Mouse (Mus musculus): ENCODE results near the gene Caly.

Gene Caly

DNA sequence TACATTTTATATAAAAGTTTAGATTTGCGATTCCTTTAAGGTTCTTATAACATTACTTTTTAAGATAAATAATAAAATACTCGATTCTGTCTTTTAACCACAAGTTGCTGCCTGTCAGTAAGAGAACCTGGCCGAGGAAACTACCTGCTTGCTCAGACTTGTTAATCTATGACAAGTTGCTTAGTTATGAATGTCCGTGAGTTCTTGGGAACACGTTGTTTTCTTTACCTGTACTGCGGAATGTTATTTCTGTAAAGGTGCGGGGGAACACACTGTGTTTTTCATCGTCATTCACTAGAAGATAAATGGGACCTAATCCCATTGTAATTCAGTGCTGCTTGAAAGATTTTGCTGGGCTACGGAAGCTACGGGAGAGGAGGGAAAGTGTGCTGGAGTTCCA is 8.3 kb upstream of the Caly start:
- DNase-seq (ENCODE audit: low read depth in 2 of 2, low spot score in 2 of 2) = no peak

DNA sequence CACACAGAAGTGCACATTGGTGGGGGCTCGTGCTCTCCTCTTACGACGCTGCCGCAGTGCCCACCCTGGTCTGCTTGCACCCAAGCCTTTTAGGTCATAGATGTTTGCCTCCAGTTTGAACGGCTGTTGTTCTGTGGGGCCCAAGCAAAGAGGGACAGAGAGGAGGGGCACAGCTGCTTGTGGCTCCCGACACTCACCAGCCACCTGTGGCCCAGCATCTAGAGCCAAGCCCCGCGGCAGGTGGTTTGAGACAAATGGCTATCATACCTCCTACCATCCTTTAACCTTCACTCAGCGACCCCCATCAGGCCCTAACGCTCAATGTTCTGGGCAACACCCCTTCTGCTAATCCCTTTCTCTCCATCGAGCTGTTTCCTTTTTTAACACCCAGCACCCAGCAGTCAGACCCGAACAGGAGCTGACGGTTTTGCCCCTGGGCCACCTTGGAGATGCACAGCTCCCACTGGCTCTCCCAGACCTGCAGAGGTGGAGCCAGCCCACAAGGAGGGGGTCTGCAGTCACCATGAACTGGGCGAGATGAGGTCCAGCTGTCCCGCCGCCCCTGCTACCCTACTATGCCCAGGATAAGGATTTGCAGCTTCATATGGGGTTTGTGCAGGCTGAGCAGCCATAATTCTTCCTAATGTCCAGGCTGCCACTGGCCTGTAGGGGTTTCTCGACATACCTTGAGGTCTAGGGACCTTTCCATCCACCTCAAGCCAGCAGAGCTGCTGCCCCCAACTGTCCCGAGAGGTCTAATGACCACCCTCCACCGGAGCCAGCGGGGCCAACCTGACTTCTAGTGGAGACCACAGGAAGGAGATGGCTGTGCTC is 723 bp downstream of the Caly start:
- no peak for DNase-seq (ENCODE audit: low read depth in 2 of 2, low spot score in 2 of 2)

DNA sequence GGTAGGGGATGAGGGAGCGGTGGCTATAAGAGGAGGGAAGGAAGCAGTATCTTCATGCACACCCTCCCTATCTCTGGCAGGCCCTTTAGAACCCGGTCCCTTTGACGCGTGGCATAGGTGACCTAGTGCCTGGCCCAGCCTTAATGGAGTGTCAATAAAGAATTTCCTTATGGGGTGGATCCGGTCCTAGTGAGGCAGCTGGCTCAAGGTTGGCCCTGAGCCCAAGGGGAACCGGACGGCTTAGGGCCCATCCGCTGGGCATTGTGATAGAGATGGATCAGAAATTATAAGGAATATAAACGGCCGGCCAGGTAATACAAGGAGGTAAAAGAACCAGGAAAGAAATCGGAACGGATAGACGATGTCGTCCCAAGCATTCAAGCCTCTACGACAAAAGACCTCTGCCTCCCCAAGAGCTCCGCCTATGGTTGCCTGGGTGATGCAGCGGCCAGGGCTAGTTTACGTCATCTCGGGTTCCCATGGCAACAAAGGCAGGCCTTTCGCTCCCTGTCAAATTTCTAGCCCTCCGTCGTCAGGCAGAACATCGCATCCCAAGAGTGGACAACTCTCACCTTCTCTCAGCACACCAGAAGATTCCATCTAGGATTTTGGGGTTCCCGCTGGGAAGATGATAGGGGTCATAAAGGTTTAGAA is 1.7 kb downstream of the Caly start:
- peak; percentile 20 to 36 for DNase-seq (ENCODE audit: low read depth in 2 of 2, low spot score in 2 of 2)

GRCm38 (mm10) chr7:140078711-140079110 is 3.6 kb downstream of the Caly start:
- peak; percentile 30 to 41 for DNase-seq (ENCODE audit: low read depth in 2 of 2, low spot score in 2 of 2)

- no peak for DNase-seq (ENCODE audit: low read depth in 2 of 2, low spot score in 2 of 2)
Observed at GRCm38 (mm10) chr7:140077698-140078097, 4.7 kb downstream of the Caly start.

DNA sequence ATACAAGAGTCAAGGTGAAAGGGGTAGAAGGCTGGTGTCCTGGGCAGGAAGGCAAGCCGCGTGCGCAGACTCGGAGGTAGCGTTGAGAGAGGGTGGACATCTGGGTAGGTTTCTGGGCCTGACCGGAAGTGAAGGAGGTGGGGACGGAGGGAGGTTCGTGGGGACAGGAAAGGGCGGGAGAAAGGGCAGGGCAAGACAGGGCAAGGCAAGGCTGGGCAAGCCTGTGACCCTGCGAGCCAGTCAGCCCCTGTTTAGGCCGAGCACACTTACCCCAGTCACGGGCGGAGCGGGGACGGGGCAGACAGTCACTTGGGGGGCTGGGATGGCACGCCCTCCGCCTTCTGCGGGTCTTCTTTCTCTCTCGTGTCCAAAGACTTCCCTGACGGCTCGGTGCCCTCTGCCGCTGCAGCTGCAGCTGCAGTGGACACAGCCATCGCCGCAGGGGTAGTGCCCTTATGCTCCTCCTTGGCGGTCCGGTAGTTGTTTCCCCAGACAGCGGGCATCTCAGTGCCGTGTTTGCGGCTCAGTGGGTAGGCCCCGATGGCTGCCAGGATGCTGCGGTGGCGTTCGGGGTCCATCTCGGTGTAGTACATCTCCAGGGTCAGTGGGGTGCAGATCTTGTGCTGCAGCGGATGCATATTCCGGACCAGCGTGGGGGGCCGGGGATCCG is 12.2 kb downstream of the Caly start:
- DNase-seq (ENCODE audit: low read depth in 2 of 2, low spot score in 2 of 2) = no peak

DNA sequence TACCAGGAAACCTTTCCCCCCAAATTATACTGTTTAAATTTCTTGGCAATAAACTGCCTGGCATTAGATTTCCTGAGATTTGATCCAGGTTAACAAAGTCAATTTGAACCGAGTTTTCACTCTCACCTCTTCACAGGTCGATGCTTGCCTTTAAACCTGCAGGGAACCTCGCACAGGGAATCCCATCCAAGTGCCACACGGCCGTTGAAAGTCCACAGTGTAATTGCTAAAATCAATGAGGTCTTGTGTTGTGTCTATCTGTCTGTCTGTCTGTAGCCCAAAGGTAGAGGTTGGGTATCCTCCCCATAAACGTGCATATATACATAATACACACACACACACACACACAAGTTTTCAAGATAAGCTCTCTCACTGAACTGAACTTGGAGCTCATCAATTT is 15.0 kb downstream of the Caly start:
- DNase-seq (ENCODE audit: low read depth in 2 of 2, low spot score in 2 of 2) = no peak

GRCm38 (mm10) chr7:140063092-140063491 is 19.3 kb downstream of the Caly start:
- peak; percentile 46 to 61 for DNase-seq (ENCODE audit: low read depth in 2 of 2, low spot score in 2 of 2)

- DNase-seq (ENCODE audit: low read depth in 2 of 2, low spot score in 2 of 2) = no peak
Observed at GRCm38 (mm10) chr7:140062307-140062706, 20.0 kb downstream of the Caly start.

DNA sequence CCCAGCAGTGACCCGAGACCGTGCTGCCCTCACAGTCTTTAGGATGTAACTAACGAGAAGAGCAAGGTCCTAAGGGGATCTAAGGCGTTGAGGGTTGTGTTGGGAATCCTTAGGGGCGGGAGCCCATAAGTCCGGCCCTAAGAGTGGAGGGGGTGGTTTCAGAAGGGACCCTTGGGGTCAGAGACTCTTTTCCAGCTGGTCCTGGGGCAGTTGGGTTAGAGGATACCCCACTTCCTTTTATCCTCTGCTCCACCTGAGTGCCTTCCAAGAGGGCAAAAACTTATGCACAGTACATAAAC is 20.6 kb downstream of the Caly start:
- DNase-seq (ENCODE audit: low read depth in 2 of 2, low spot score in 2 of 2) = no peak

DNA sequence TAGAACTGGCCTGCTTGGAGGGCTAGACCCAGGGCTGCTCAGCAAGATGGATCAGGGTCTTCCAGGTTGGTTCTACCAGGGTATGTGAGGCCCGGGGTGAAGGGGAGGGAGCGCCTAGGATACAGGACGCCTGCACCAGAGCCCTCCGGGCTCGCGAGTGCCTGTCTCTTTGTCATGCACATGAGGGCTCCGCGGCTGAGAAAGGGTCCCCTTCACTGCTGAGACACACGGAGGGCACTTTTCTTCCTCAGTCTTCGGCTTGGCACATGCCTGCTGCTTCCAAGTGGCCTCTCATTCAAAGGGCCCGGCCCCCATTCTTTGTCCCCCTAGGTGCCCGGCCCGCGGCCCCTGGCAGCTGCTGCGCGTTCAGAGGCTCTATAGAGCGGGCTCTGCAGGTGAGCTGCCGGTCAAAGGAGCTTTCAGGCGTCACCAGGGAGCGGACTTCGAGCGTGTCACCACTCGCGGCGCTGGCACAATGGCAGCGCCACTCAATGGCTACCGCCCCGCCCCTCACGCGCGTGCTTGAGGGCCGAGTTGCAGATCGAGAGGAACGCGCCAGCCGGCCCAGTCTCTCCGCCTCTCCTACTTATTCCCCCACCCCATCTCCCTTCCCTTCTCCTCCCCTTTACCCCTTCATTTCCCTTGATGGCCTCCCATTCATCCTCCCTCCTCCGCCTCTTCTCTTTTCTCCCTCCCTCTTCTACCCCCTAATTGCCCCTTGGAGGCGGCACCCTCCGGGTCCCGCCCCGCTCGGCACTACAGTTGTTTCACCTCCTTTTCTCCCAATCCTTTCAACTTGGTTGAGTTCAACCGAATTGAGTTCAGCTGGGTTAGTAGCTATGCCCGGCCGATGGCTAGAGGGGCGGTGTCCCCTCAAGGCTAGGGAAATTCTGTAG is 21.2 kb downstream of the Caly start:
- no peak for DNase-seq (ENCODE audit: low read depth in 2 of 2, low spot score in 2 of 2)

DNA sequence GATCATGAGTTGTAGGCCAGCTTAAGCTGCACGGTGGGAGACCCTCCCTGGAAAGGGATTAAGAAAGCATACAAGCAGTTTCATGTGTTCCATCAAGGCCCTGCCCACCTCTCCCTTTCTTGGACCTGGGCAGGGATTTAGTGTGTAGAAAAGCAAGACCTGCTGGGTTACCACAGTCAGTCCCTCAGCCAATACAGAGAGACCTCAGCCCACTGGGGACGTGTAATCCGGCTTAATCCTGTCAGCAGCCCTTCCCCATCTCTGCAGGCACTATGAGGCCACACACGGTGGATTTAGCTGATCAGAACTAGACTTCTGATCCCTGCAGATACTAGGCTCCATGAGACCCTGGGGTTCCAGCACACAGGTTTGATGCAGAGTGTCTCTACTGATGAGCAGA is 22.7 kb downstream of the Caly start:
- DNase-seq (ENCODE audit: low read depth in 2 of 2, low spot score in 2 of 2) = no peak

GRCm38 (mm10) chr7:140058528-140058927 is 23.8 kb downstream of the Caly start:
- DNase-seq (ENCODE audit: low read depth in 2 of 2, low spot score in 2 of 2) = no peak

DNA sequence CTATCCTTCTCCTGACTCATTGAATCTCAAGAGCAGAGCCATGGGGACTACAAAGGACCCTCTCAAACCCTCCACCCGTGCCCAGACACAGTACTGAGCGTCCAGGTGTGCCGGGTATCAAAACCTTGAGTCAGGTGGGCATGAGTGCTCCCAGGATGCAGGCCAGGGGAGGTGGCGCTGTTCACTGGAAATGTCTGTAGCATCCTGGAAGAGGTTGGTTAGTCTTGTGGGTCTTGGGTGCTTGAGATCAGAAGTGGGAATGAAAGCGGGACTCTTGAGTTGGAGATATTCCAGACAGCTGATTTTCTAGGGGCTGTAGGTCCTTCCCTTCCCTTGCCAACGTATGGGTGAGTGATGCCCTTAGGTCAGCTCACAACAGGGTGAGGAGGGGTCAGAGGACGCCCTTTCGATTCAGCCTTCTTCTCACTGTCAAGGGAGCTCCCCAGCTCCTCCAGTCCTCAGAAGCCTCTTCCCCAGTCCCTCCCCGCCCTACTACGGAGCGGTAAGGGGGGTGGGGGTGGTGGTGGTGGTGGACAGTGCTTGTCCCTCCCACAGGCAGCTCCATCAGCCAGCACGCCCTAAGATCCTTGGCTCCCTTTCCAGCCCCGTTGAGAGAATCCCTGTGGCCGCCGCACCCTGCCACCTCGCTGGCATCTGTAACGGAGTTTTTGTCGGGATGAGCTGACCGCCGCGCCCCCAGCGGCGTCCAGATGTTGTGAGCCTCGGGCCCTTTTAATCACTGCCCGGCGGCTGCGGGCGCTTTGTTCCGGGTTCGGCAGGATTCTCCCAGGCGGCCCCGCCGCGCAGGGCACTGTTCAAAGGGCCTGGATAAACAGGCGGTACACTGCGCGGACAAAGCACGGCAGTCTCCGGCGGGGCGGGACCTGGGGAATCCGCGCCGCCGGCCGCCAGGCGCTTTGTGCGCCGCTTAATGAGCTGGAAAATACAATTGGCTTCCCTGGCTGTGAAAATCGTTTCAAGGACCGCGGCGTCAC is 24.6 kb downstream of the Caly start:
- no peak for DNase-seq (ENCODE audit: low read depth in 2 of 2, low spot score in 2 of 2)

DNA sequence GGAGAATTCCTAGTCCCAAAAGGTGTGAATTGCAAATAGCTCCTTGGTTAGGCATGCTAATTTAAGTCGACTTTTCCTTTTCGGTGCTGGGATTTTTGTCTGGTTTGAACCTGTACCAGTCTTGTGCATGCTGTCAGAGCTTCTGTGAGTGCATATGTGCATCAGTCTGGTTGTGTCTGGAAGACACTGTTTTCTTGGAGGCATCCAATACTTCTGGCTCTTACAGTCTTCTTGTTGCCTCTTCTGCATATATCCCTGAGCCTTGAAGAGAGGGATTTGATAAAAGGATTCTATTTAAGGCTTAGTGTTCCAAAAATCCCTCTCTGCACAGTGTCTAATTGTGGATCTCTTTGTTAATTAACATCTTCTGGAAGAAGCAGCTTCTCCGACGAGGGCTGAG is 28.2 kb downstream of the Caly start:
- no peak for DNase-seq (ENCODE audit: low read depth in 2 of 2, low spot score in 2 of 2)

- no peak for DNase-seq (ENCODE audit: low read depth in 2 of 2, low spot score in 2 of 2)
Observed at GRCm38 (mm10) chr7:140049115-140049689, 33.1 kb downstream of the Caly start.

- DNase-seq (ENCODE audit: low read depth in 2 of 2, low spot score in 2 of 2) = no peak
Observed at GRCm38 (mm10) chr7:140048361-140049114, 33.8 kb downstream of the Caly start, which contains the start of gene Msx3. Gene Msx3, minus strand, starts transcription at chr7:140049089.

DNA sequence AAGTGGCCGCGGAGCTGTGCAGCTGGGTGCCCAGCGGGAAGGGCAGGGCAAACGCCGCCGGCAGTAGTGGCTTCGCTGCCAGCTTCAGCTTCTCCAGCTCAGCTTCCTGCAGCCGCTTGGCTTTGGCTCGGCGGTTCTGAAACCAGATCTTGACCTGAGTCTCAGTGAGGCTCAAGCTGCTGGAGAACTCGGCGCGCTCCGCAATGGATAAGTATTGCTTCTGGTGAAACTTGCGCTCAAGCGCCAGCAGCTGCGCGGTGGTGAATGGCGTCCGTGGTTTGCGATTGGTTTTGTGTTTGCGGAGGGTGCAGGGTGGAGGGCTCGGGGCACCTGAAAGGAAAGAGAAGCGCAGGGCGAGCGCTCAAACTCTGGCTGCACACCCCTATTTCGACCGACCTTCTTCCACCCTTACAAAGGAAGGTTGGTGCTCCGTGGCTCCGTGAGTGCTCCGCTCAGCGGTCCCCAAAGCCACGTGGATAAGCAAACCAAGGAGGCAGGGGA is 34.5 kb downstream of the Caly start:
- DNase-seq (ENCODE audit: low read depth in 2 of 2, low spot score in 2 of 2) = no peak

DNA sequence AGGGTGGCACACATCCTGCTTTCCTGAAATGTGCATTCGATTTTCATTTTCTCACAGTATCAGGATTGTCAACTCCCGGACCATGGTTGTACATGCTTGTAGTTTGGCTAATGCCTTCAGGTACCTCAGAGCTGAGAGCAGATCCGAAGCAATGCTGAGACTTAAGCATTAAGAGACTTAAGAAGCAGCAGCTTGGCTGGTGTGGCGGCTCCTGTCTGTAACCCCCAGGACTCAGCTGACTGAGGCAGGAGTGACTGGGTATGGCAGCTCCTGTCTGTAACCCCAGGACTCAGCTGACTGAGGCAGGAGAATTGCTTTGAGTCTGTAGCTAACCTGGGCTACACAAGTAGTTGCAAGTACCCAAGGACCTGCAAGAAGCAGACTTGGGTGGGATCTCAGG is 36.8 kb downstream of the Caly start:
- DNase-seq (ENCODE audit: low read depth in 2 of 2, low spot score in 2 of 2) = no peak

Data from CD8-positive naive resting alpha-beta T cell, adult 2 months (primary cell).